Mouse (Mus musculus) heart, embryonic 15.5 days (tissue): ENCODE data around the gene Hoxd8. TPM values are rescaled to one million over a fixed set of nuclear protein-coding genes. Genes with fewer than 3 reads are reported as not detected.

Experiments
- ATAC-seq: fragments of 200-750 bp; cut with Nextera tagmentation; replicated peaks from 2 replicates; pipeline ENCODE4 v1.8.0; 2017; ENCODE audit warnings: low read depth, moderate TSS enrichment; ENCODE audit not compliant: insufficient number of reproducible peaks, insufficient read depth, low FRiP score
- H3K27ac ChIP-seq: fragments of 300-500 bp; sonication (generic); 2 replicates; pipeline ENCODE4 v1.5.1; 2015; ENCODE audit warnings: mild to moderate bottlenecking, inconsistent platforms
- H3K27me3 ChIP-seq: fragments of 300-500 bp; sonication (generic); 2 replicates; pipeline ENCODE4 v1.6.1; 2015; ENCODE audit warnings: inconsistent platforms
- H3K36me3 ChIP-seq: fragments of 300-500 bp; sonication (generic); 2 replicates; pipeline ENCODE4 v1.6.1; 2015; ENCODE audit warnings: mild to moderate bottlenecking, inconsistent platforms
- H3K4me1 ChIP-seq: fragments of 300-500 bp; sonication (generic); replicated peaks from 2 replicates; pipeline ENCODE4 v1.6.1; 2015; ENCODE audit warnings: inconsistent platforms
- H3K4me2 ChIP-seq: fragments of 300-500 bp; sonication (generic); 2 replicates; pipeline ENCODE4 v1.6.1; 2015; ENCODE audit warnings: inconsistent platforms, mild to moderate bottlenecking, moderate library complexity
- H3K4me3 ChIP-seq: fragments of 300-500 bp; sonication (generic); 2 replicates; pipeline ENCODE4 v1.5.1; 2015; ENCODE audit warnings: mild to moderate bottlenecking, inconsistent platforms
- H3K9ac ChIP-seq: fragments of 300-500 bp; sonication (generic); 2 replicates; pipeline ENCODE4 v1.6.1; 2015; ENCODE audit warnings: mild to moderate bottlenecking, inconsistent platforms
- H3K9me3 ChIP-seq: fragments of 300-500 bp; sonication (generic); replicated peaks from 2 replicates; pipeline ENCODE4 v1.6.1; 2016; ENCODE audit warnings: inconsistent platforms
- WGBS: fragments of 180-500 bp; shearing (Covaris S2); methylation state at CpG from one replicate; pipeline ENCODE4 v1.1.7; 2015; ENCODE audit warnings: mixed read lengths; 5-methylcytosine and 5-hydroxymethylcytosine counted together
- polyA plus RNA-seq: library from polyadenylated mRNA; unstranded; fragments of >200 nt; fragmentation: Nextera tagmentation; extraction: Ambion mirVana; gene quantifications from 2 replicates; pipeline ENCODE4 v1.2.1, GENCODE M21; 2015

The Hoxd8 gene
- polyA plus RNA-seq, 1 experiment from 2014 or later = 0.24 TPM

GRCm38 (mm10) chr2:74734996-74735811 is 30.8 kb downstream of the Hoxd8 start:
- no peak overlapping the region for H3K4me3 ChIP-seq
- ATAC-seq = no peak

DNA sequence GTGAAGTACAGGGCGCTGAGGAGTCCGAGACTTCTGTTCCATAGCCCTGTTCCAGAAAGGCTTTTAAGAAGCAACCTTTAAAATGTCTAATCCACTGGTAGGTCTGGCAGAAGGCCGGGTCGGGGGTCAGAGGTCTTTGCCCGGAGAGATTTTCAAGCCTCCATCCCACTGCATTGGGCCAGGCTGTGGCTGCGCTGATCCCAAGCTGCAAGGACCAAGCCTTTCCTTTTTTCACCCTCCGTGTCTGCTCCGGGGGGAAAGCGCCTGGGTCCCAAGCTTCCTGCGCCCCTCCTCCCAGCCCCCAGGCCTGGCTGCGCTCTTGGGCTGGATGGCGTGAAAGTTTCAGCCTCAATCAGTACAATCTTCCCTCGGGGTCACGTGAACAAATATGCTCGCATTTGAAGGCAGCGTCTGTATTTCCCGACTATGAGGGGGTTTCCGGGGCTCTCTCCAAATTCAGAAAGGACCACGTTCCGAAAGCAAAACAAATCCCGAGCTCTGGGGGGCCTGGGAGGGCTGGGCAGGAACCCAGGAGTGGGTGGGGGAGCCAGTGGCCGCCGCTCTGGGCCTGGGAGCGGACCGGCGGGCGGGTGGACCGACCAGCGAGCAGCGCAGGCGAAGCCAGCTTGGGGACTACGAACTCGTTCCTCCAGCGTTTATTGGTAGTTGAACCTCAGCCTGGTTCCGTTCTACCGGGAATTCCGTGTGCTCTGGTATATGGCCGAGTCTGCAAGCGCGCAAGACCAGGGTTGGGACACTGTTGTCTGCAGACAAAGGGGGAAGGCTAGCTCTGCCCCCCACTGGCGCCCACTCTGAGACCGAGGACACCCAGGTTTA is 31.7 kb downstream of the Hoxd8 start:
- H3K4me1 ChIP-seq = peaks cover 21% of the 10 kb centered on the region
- no peaks in the 10 kb centered on the region for H3K9me3 ChIP-seq

More at GRCm38 (mm10) chr2:74734996-74735811, 30.8 kb downstream of the Hoxd8 start:
- WGBS = 4% methylated on average over 27 of the region's 27 CpGs
- Histone ChIP-seq H3K27me3 (peaks cover 99% of the 10 kb centered on the region), H3K4me1 (peaks cover 17% of the 10 kb centered on the region), H3K4me2 (no peak overlapping the region), H3K9me3 (no peaks in the 10 kb centered on the region), H3K27ac (no peak overlapping the region), H3K36me3 (no peaks in the 10 kb centered on the region), H3K9ac (no peak overlapping the region)

GRCm38 (mm10) chr2:74736688-74737577 is 32.5 kb downstream of the Hoxd8 start:
- Histone ChIP-seq H3K4me3 (peak overlapping the region; percentile 24), H3K4me2 (no peak overlapping the region)
- ATAC-seq = no peak

More for the DNA sequence above, 31.7 kb downstream of the Hoxd8 start:
- ATAC-seq = no peak
- peak overlapping the region; percentile 24 for H3K4me3 ChIP-seq
- no peak overlapping the region for H3K27ac ChIP-seq
- 3% methylated on average over 42 of the region's 42 CpGs for WGBS
- H3K4me2 ChIP-seq = peak overlapping the region; percentile 43
- H3K27me3 ChIP-seq = peaks cover 98% of the 10 kb centered on the region
- no peak overlapping the region for H3K9ac ChIP-seq
- H3K36me3 ChIP-seq = no peaks in the 10 kb centered on the region

DNA sequence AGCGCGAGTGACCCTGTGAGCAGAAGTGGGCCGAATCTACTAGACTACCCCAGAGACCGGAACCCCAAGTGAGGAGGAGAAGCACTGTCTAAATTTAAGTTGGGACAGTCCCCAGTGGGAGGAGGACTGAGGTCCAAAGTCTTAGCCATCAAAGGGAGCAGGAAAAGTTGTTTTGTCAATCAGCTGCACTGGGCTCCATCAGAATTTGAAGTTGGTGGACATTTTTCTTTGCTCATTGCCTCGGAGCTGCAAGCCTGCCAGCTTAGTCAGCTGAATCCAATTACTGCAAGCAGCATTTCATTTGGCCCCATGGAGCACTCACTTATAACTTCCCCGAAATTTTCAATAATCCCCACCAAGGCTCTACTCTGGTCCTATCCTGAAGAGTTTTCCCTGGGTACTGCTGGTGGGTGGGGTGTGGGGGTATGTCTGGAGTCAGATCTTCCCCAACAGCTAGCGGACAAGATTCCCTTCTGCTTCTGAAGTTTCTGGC is 33.2 kb downstream of the Hoxd8 start:
- ATAC-seq = no peak
- Histone ChIP-seq H3K9me3 (no peaks in the 10 kb centered on the region), H3K9ac (no peak overlapping the region), H3K27me3 (peaks cover 98% of the 10 kb centered on the region), H3K4me3 (no peak overlapping the region), H3K4me1 (peaks cover 19% of the 10 kb centered on the region), H3K4me2 (no peak overlapping the region), H3K27ac (no peak overlapping the region), H3K36me3 (no peaks in the 10 kb centered on the region)
- 8% methylated on average over 7 of the region's 7 CpGs for WGBS

More at GRCm38 (mm10) chr2:74736688-74737577, 32.5 kb downstream of the Hoxd8 start:
- Histone ChIP-seq H3K27ac (no peak overlapping the region), H3K4me1 (peaks cover 21% of the 10 kb centered on the region), H3K36me3 (no peaks in the 10 kb centered on the region), H3K9me3 (no peaks in the 10 kb centered on the region), H3K9ac (no peak overlapping the region), H3K27me3 (peaks cover 98% of the 10 kb centered on the region)
- 7% methylated on average over 15 of the region's 15 CpGs for WGBS

DNA sequence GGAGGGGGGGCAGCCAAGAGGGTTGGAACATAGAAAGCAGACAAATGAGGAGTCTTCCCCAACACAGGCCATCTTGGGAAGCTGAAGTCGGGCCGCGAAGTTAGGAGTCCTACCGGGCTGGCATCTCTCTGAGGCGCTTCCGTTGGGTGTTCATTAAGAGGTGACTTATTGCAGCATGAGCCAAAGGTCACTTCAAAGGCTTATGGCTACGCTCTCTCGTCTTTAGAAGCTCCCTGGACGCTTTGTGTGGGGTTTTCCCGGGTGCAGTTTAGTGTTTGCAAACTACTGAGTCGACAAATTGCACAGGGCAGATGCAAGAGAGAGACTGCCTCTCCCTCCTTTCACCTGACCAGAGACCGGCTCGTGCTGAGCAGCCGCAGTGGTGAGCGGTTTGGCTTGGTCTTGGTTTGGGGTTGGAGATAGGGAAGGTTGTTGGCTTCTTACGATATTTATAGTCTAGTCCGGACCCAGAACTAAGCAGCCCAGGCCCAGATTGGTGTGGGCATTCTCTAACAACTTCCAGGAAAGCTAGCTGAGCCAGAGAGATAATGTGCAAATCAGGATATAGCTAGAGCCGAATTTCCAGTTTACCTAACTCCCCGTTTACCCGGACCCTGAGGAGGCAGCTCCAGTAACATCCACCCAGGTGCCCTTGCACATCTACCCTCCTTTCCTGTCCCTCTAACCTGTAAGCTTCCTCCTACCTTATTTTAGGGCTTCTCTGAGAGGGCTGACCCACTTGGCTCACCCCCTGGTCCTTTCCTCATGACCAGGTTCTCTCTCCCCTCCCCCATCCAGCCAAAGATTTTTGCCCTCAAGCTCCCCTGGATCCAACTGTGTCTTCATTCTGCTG is 34.4 kb downstream of the Hoxd8 start:
- no peaks in the 10 kb centered on the region for H3K36me3 ChIP-seq
- H3K9ac ChIP-seq = no peak overlapping the region
- WGBS = 2% methylated on average over 20 of the region's 20 CpGs
- H3K27ac ChIP-seq = no peak overlapping the region
- no peaks in the 10 kb centered on the region for H3K9me3 ChIP-seq
- no peak for ATAC-seq
- no peak overlapping the region for H3K4me2 ChIP-seq
- peaks cover 98% of the 10 kb centered on the region for H3K27me3 ChIP-seq
- H3K4me1 ChIP-seq = peaks cover 14% of the 10 kb centered on the region
- H3K4me3 ChIP-seq = no peak overlapping the region

DNA sequence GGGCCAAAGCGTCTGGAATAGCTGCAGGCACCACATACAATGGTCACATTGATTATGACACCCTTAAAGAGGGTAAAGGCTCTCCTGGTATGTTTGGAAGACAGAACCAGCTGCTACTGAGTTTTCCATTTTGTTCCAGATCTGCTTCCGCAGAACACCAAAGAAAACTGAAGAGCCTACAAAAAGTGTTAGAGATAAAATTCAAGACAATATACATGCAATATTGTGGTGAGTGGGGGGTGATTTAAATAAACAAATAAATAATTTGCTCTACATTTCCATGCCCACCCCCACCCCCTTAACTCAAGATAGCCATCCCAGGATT is 35.0 kb downstream of the Hoxd8 start:
- Histone ChIP-seq H3K4me1 (peaks cover 14% of the 10 kb centered on the region), H3K27ac (no peak overlapping the region), H3K9ac (no peak overlapping the region), H3K27me3 (peaks cover 98% of the 10 kb centered on the region), H3K4me2 (no peak overlapping the region), H3K4me3 (no peak overlapping the region), H3K9me3 (no peaks in the 10 kb centered on the region), H3K36me3 (no peaks in the 10 kb centered on the region)
- ATAC-seq = no peak
- 16% methylated on average over 2 of the region's 2 CpGs for WGBS

DNA sequence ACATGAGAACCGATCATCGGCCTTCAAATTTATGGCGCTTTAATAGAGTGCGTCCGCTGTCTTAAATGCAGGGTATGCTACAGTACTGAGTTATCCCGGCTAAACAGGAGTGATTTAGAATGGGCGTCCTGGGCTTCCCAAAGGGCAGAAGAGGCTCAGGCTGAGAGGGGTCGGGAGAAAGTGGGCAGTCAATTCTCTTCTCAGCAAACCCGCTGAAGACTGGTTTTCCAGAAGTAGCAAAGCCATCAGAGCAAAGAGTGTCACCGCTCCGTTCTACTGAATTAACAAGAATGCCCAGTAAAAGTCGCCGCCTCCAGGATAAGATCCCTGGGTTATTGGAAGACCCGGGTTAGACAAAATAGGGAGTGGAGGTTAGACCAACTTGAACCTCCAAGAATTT is 35.5 kb downstream of the Hoxd8 start:
- Histone ChIP-seq H3K27me3 (peaks cover 98% of the 10 kb centered on the region), H3K9ac (no peak overlapping the region), H3K4me2 (peak overlapping the region; percentile 39; the same call in 1 of the 2 replicates), H3K9me3 (no peaks in the 10 kb centered on the region), H3K27ac (no peak overlapping the region), H3K4me3 (no peak overlapping the region), H3K4me1 (peaks cover 14% of the 10 kb centered on the region), H3K36me3 (no peaks in the 10 kb centered on the region)
- no peak for ATAC-seq
- 5% methylated on average over 14 of the region's 14 CpGs for WGBS

- ATAC-seq = no peak
- no peak overlapping the region for H3K27ac ChIP-seq
- H3K36me3 ChIP-seq = no peaks in the 10 kb centered on the region
- peak overlapping the region; percentile 17 for H3K4me3 ChIP-seq
- 2% methylated on average over 43 of the region's 43 CpGs for WGBS
- H3K27me3 ChIP-seq = peaks cover 98% of the 10 kb centered on the region
- H3K9me3 ChIP-seq = no peaks in the 10 kb centered on the region
- peaks cover 12% of the 10 kb centered on the region for H3K4me1 ChIP-seq
- peak overlapping the region; percentile 39; the same call in 1 of the 2 replicates for H3K4me2 ChIP-seq
- H3K9ac ChIP-seq = no peak overlapping the region
Measured at GRCm38 (mm10) chr2:74740311-74741091, 36.1 kb downstream of the Hoxd8 start.

- 49% methylated on average over 2 of the region's 3 CpGs for WGBS
- peaks cover 98% of the 10 kb centered on the region for H3K27me3 ChIP-seq
- H3K9me3 ChIP-seq = no peaks in the 10 kb centered on the region
- no peak for ATAC-seq
- no peak overlapping the region for H3K9ac ChIP-seq
- H3K4me3 ChIP-seq = no peak overlapping the region
- H3K27ac ChIP-seq = no peak overlapping the region
- H3K36me3 ChIP-seq = no peaks in the 10 kb centered on the region
- H3K4me1 ChIP-seq = peaks cover 6% of the 10 kb centered on the region
- H3K4me2 ChIP-seq = no peak overlapping the region
Measured at GRCm38 (mm10) chr2:74741252-74741978, 37.0 kb downstream of the Hoxd8 start.
